Mouse (Mus musculus) myocyte (in vitro differentiated cells): ENCODE measurements around the gene D130040H23Rik. TPM values are rescaled to one million over a fixed set of nuclear protein-coding genes. Genes with fewer than 3 reads are reported as not detected.
"Not testable (repeated sequence)": the region's sequence is repeated elsewhere in the genome, so short reads cannot be mapped to it uniquely, and the experiment has no call there.

Experiments used
- H3K27me3 ChIP-seq: one replicate; pipeline ENCODE4 v1.6.1; 2011; ENCODE audit not compliant: control insufficient read depth, insufficient read depth, insufficient read length
- H3K36me3 ChIP-seq: one replicate; pipeline ENCODE4 v1.6.1; 2011; ENCODE audit not compliant: control insufficient read depth, insufficient read depth
- H3K4me2 ChIP-seq: one replicate; pipeline ENCODE4 v1.6.1; 2011; ENCODE audit warnings: low read depth, control low read depth
- H3K4me3 ChIP-seq: one replicate; pipeline ENCODE4 v1.5.1; 2011; ENCODE audit warnings: mild to moderate bottlenecking, control low read depth, moderate library complexity
- H3K79me2 ChIP-seq: one replicate; pipeline ENCODE4 v1.6.1; 2011; ENCODE audit not compliant: control insufficient read depth, insufficient read depth
- H3ac ChIP-seq: one replicate; pipeline ENCODE4 v1.6.1; 2011; ENCODE audit not compliant: control insufficient read depth, insufficient read length
- CEBPB ChIP-seq: IDR thresholded peaks from 2 replicates; pipeline ENCODE4 v1.6.1; 2011; ENCODE audit warnings: mild to moderate bottlenecking, moderate library complexity; ENCODE audit not compliant: poor library complexity, insufficient read depth, severe bottlenecking
- E2F4 ChIP-seq: IDR thresholded peaks from one replicate; pipeline ENCODE4 v1.6.1; 2011; ENCODE audit warnings: mild to moderate bottlenecking, control low read depth, moderate library complexity; ENCODE audit not compliant: insufficient read depth
- MAX ChIP-seq: IDR thresholded peaks from one replicate; pipeline ENCODE4 v1.6.1; 2011; ENCODE audit warnings: low read depth, mild to moderate bottlenecking, control low read depth
- MYOD1 ChIP-seq, 3 experiments: IDR thresholded peaks; one replicate each; pipeline ENCODE4 v1.6.1; 2011; ENCODE audit warnings: control low read depth in 2 of 3, low read depth in 2 of 3, mild to moderate bottlenecking in 2 of 3, moderate library complexity in 1 of 3; ENCODE audit not compliant: insufficient read length in 2 of 3, control insufficient read depth in 1 of 3
- MYOG ChIP-seq, 3 experiments: IDR thresholded peaks; one replicate each; pipeline ENCODE4 v1.6.1; 2011; ENCODE audit warnings: control low read depth in 2 of 3, low read depth in 2 of 3, mild to moderate bottlenecking in 2 of 3; ENCODE audit not compliant: insufficient read length in 2 of 3, control insufficient read depth in 1 of 3, insufficient read depth in 1 of 3
- POLR2A ChIP-seq: IDR thresholded peaks from one replicate; pipeline ENCODE4 v1.6.1; 2011; ENCODE audit warnings: low read depth, mild to moderate bottlenecking, control low read depth, moderate library complexity; ENCODE audit not compliant: insufficient read length
- POLR2AphosphoS2 ChIP-seq: IDR thresholded peaks from one replicate; pipeline ENCODE4 v1.6.1; 2011; ENCODE audit warnings: low read depth, control low read depth; ENCODE audit not compliant: insufficient read length
- REST ChIP-seq: IDR thresholded peaks from one replicate; pipeline ENCODE4 v1.6.1; 2011; ENCODE audit warnings: mild to moderate bottlenecking, control low read depth, moderate library complexity; ENCODE audit not compliant: insufficient read depth, insufficient read length
- SRF ChIP-seq: IDR thresholded peaks from one replicate; pipeline ENCODE4 v1.6.1; 2011; ENCODE audit warnings: low read depth; ENCODE audit not compliant: control insufficient read depth, insufficient read length
- TCF12 ChIP-seq: IDR thresholded peaks from one replicate; pipeline ENCODE4 v1.6.1; 2011; ENCODE audit warnings: mild to moderate bottlenecking, control low read depth; ENCODE audit not compliant: poor library complexity, insufficient read depth, severe bottlenecking
- TCF3 ChIP-seq: IDR thresholded peaks from one replicate; pipeline ENCODE4 v1.6.1; 2011; ENCODE audit warnings: low read depth, control low read depth; ENCODE audit not compliant: insufficient read length
- USF1 ChIP-seq: IDR thresholded peaks from one replicate; pipeline ENCODE4 v1.6.1; 2011; ENCODE audit warnings: low read depth, mild to moderate bottlenecking, control low read depth, moderate library complexity
- polyA plus RNA-seq: library from polyadenylated mRNA; unstranded; fragments of >200 nt; fragmentation: generic; extraction: Trizol; gene quantifications from one replicate; pipeline ENCODE4 v1.2.1, GENCODE M21; 2012; ENCODE audit warnings: missing spikeins

The D130040H23Rik gene
- polyA plus RNA-seq, 1 experiment = 0.05 TPM

DNA sequence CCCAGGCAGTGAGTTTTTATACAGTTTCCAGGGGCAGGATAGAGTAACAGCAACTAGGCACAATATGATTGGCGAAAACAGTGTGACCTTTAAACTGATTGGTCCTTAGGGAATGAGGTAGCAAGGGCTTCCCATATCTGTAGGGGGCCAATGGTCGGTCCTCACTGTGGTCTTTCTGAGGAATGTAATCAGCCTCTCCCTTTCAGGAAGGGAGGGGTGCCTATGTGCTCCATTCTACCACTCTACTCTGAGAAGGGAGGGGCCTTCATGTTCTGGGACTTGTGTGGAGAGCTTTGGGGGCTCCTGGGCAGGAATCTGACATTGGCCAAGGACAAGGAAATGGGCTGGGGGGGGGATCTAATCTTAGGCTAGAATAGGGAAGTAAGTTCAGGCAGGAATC lies 53.9 kb downstream of the D130040H23Rik start:
- TF ChIP-seq TCF12 = no peak
- no peak for TF ChIP-seq MAX
- TF ChIP-seq USF1 = no peak
- no peak for TF ChIP-seq POLR2A
- no peak for TF ChIP-seq TCF3
- TF ChIP-seq MYOG (IDR thresholded peaks at IDR 0.05; ENCODE audit: control insufficient read depth in 1 of 3, insufficient read depth in 1 of 3, insufficient read length in 2 of 3, low read depth in 2 of 3) = no peak
- TF ChIP-seq POLR2AphosphoS2 = no peak
- TF ChIP-seq E2F4 = no peak
- TF ChIP-seq MYOD1 (IDR thresholded peaks at IDR 0.05; ENCODE audit: control insufficient read depth in 1 of 3, insufficient read length in 2 of 3, low read depth in 2 of 3) = no peak
- TF ChIP-seq SRF = no peak
- TF ChIP-seq REST = no peak
- TF ChIP-seq CEBPB = no peak
- no peak overlapping the region for H3K4me2 ChIP-seq
- H3K36me3 ChIP-seq = no peaks in the 10 kb centered on the region
- H3K27me3 ChIP-seq = no peaks in the 10 kb centered on the region
- H3K79me2 ChIP-seq = no peaks in the 10 kb centered on the region
- H3ac ChIP-seq = no peak overlapping the region
- H3K4me3 ChIP-seq = no peak overlapping the region

GRCm38 (mm10) chr8:69328301-69329288 lies 57.7 kb downstream of the D130040H23Rik start:
- Histone ChIP-seq H3K79me2 (no peaks in the 10 kb centered on the region), H3K36me3 (no peaks in the 10 kb centered on the region), H3ac (no peak overlapping the region), H3K4me2 (no peak overlapping the region), H3K27me3 (no peaks in the 10 kb centered on the region), H3K4me3 (no peak overlapping the region)
- TF ChIP-seq REST (no peak), USF1 (no peak), SRF (no peak), MYOG (IDR thresholded peaks at IDR 0.05; ENCODE audit: control insufficient read depth in 1 of 3, insufficient read depth in 1 of 3, insufficient read length in 2 of 3, low read depth in 2 of 3) (no peak), MAX (no peak), POLR2A (no peak), E2F4 (no peak), MYOD1 (IDR thresholded peaks at IDR 0.05; ENCODE audit: control insufficient read depth in 1 of 3, insufficient read length in 2 of 3, low read depth in 2 of 3) (no peak), TCF3 (no peak), POLR2AphosphoS2 (no peak)

DNA sequence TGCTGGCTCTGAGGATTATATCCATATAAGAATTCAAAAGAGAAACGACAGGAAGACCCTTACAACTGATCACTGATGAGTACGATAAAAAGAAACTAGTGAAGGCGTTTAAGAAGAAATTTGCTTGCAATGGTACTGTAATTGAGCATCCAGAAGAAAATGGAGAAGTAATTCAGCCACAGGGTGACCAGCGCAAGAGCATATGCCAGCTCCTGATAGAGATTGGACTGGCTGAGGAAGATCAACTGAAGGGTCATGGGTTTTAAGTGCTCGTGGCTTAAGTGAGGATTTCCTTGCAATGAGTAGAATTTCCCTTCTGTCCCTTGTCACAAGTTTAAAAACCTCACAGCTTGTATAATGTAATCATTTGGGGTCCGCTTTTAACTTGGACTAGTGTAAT lies 58.4 kb downstream of the D130040H23Rik start:
- not testable (repeated sequence) for H3K4me2 ChIP-seq, H3ac ChIP-seq, H3K79me2 ChIP-seq, H3K36me3 ChIP-seq, H3K4me3 ChIP-seq, H3K27me3 ChIP-seq

Other genes with a start within 250 kb of the D130040H23Rik start
- 3.4 TPM for gene Zfp930, start 62.0 kb upstream of the D130040H23Rik start, polyA plus RNA-seq
- not detected for gene Gm9495, start 182.5 kb downstream of the D130040H23Rik start, polyA plus RNA-seq